Mouse (Mus musculus) frontal cortex, postnatal 36 days (tissue): ENCODE results near the gene Tmem262.
A peak's percentile ranks its signal among the peaks of the same experiment; 100 is the strongest.
"Not testable (repeated sequence)": the region's sequence is repeated elsewhere in the genome, so short reads cannot be mapped to it uniquely, and the experiment has no call there.

Experiments
- DNase-seq, 2 experiments: peaks; one replicate each; pipeline ENCODE4 v3.0.0; 2022; ENCODE audit warnings: low spot score in 2 of 2

The Tmem262 gene

DNA sequence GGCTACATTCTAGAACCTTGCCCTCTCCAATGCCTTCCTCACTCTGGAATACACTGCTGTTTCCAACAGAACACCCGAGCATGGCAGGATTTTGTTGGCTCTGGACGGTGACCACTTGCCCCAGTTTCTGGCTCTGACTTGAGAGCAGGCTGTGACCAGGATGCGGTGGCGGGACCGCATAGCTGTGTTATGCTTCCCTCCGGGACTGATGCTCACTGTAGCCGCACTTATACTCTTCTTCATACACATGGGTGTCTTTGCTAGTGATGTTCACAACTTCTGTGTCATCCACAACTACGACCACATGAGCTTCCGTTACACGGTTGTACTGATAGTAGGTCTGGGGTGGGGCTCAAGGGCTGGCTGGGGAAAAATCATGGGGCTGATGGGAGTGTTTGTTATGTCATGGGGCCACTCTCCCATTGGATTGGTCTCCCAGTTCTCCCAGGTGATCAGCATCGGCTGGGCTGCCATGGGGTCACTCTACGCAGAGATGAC lies at the start of gene Tmem262:
TSS of gene Tmem262 (plus strand) at position 51 of the 498 bp plus-strand sequence.
- DNase-seq = no peak

- DNase-seq = no peak
Measured at GRCm38 (mm10) chr19:6030520-6031280, 49.1 kb upstream of the Tmem262 start.

- DNase-seq = no peak
Measured at GRCm38 (mm10) chr19:6035966-6036585, 43.8 kb upstream of the Tmem262 start.

GRCm38 (mm10) chr19:6037695-6038094 lies 42.1 kb upstream of the Tmem262 start:
- DNase-seq = no peak

DNA sequence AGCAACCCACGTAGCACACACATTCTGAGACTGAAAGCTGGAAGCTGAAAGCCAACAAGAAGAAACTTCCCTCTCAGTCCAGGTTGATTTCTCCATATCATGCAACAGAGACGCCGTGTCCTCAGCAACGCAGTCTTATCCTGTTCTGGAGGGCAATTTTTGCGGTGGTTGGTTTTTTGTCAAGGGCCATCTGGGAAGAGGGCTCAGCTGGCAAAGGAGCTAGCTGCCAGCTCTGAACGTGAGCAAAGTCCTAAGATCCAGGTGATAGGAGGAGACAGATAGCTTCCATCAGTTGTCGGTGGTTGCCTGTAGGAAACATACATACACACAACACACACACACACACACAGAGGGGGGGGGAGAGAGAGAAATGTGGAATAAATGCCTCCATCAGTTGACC lies 41.5 kb upstream of the Tmem262 start:
- DNase-seq = no peak

- DNase-seq = no peak
Measured at GRCm38 (mm10) chr19:6040002-6040401, 39.8 kb upstream of the Tmem262 start.

DNA sequence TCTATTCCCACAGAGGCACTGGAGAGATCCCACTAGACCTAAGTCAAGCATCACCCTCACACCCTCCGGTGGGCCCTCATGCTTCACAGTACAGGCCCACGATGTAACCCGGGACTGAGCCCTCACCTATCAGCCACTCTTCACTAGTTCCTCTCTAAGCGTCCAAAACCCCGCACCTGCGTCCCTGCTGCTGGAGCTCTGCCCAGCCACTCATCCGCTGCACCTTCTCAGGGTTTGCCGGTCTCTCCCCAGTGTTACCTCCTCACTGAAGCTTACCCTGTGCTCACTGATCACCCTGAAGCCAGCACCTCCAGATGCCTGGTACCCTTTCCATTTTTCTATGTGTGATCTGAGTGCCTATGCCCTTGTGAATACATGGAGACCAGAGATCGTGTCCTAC lies 37.5 kb upstream of the Tmem262 start:
- DNase-seq = no peak

DNA sequence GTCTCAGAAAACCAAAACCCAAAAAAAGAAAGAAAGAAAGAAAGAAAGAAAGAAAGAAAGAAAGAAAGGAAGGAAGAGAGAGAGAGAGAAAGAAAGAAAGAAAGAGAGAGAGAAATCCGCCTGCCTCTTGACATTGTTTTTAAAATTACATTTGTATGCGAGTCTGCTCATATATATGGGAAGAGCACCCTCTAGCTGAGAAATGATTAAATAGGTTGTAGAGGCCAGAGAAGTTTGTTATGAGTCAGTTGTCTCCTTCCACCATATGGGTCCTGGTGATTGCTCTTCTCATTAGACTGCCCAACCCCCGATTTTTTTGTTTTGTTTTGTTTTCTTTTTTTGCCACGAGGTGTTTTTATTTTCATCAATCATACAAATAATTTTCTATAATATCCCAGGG lies 35.7 kb upstream of the Tmem262 start:
- DNase-seq = not testable (repeated sequence)

DNA sequence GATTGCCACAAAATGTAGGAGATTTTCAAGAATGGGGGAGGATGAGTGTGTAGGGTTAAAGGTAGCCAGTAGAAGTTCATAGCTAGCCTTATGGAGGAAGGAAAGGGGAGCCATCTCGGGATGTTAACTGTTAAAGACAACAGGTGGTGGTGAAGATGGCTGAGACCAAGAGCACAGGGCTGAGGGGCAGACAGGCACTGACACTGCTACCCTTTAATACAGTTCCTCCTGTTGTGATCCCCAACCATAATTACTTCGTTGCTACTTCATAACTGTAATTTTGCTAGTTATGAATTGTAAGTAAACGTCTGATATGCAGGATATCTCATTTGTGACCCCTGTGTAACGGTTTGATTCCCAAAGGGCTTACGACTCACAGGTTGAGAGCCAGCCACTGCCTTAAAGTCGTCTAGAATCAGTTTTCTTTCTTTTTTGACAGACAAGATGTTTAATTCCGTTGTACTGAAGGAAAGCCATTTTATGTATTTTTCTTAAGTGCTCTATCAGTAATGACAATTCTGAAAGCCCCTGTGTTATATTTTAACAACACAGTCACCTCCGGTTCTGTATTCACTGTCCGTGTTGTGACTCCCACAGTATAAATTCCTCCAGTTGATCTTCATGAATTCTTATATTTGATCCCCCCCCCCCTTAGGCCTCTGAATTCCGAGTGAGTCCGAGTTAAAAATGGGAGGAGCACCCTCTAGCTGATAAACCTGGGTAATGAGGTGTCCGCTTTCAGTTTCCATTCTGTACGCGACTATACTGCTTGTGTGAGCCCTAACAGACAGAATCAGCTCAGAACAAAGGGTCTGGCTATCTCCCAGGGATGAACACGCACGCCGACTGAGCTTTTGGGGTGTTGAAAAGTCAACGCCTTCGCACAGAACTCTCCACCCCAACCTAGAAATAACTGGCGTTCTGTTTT lies 34.2 kb upstream of the Tmem262 start:
- no peak for DNase-seq

DNA sequence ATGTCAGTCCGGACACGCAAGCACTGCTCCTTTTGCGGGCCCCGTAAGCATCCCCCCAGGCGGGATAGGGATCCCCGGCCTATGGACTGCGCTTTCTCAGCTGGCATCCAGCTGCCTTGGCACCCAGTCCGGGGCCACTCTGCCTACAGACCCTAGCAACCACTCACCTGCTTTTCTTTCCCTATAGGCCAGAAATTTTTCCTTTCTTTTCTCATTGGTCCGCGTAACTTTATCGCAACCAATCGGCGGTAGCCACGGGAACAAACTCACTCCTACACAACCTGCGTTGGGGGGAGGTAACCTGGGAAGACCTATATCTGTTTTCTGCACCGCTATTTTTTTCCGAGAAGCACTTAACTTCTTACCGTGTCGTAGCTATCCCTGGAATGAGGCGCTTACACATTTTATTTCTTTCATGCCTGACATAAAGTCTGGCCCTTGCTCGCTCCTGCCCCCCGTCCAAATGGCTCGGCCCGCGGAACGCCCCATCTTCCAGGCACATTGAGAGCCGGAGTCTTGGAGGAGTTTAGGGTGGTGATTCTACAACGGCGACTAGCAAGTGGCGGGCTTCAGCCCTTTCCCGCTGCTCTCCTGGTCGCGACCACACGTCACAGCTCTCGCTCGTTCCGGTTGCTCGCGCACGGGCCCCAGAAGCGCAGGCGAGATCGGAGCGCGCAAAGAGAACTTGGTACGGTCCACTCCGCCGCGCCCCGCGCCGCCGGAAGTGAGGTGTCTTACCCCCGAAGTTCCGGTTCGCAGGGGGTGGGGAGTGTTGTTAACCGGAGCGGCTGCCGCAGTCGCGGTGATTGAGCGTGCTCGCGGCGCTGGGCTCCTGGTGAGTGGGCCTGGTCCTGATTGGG lies 33.3 kb upstream of the Tmem262 start, which contains the start of gene Syvn1:
TSS of gene Syvn1 (plus strand) at position 283 of the 860 bp plus-strand sequence.
- peak; percentile 92 to 93 for DNase-seq

DNA sequence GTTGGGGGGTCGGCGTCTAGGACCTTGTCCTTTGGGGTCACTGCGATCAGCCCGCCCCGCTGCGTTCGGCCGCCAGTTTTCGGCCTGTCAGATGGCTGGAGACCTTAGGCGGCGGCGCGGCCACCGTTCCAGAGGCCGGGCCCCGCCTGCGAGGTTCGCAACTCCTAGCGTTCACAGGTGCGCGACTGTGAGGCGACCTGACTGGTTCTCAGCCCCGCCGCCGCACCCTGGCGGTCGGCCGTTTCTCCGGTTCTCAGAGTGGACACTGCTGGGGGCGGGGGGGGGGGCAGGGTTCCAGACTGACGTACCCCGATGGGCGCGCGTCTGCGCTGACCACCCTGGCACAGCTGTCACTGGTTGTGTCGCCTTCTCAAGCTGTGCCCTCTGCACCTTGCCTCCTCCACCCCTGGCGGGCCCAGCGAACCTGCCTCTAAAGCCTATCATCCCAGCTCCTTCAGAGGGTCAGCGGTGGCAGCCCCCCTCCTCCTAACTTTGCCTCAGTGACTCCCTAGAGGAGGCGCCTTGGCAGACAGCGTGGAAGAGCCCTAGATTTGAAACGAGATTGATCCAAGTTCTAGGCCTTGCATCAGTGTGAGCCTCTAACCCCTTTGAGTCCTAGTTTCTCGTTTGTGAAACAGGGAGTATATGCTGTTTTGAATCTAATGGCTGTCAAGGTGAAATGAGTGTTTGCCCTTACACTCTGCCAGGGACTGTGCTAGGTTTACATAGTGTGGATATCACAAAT lies 32.5 kb upstream of the Tmem262 start:
- no peak for DNase-seq

DNA sequence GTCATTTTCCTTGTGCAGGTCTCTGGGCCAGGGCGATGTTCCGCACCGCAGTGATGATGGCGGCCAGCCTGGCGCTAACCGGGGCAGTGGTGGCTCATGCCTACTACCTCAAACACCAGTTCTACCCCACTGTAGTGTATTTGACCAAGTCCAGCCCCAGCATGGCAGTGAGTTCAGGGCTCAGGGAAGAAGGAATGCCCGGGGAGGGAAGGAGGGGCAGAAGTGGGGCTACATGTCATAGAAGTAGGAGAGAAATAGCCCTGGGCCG lies 32.0 kb upstream of the Tmem262 start:
- no peak for DNase-seq

DNA sequence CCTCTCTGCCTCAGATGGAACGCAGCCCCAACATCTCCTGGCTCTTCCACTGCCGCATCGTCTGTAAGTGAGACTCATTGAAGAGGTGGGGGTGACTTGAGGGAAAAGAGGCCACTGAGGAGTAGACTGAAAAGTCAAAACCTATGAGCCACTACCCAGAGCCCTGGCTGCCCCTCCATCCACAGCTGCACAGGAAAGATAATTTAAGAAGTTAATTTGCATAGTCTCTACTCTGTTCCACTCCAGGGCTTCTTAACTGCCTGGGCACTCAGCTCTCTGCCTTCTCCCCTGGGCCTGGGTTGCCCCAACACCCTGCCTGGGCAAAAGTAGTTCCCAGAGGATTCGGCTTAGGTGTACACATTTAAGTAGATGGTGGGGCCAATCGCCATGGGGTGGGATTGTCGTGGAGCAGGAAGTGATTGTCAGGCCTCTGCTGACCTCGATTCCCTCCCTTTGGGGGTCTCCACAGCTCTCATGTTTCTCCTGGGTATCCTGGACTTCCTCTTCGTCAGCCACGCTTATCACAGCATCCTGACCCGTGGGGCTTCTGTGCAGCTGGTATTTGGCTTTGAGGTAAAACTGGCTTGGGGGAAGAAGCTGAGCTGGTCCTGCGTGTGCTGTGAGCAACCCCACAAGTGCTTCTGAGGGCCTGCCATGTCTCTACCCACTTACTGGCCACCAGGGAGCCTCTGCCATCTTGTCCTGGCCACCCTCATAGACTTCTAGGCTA lies 31.0 kb upstream of the Tmem262 start:
- DNase-seq = no peak

GRCm38 (mm10) chr19:6052516-6052915 lies 27.3 kb upstream of the Tmem262 start:
- DNase-seq = no peak

DNA sequence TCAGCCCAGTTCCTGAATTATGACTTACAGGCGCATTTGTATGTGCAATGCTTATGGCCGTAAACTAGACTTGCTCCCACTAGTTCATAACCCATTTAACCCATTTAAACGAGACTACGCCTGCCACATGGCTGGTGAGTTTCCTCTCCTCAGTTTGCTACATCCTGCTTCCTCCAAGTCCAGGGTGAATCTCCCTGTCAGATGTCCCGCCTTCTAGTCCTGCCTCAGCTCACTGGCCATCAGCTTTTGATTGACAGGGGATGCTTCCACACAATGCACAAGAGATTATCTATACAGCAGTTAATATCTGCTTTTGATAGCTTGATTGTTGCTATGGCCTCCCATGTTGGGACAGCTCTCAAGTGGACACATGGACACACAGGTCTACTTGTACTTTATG lies 25.5 kb upstream of the Tmem262 start:
- no peak for DNase-seq

- DNase-seq = no peak
Measured at GRCm38 (mm10) chr19:6056696-6057095, 23.1 kb upstream of the Tmem262 start.

GRCm38 (mm10) chr19:6057313-6058096 lies 22.3 kb upstream of the Tmem262 start, which contains the start of the genes Mrpl49 and Fau:
Gene Mrpl49, minus strand, starts transcription at chr19:6057785.
Gene Fau, plus strand, starts transcription at chr19:6057844.
- peak; percentile 99 for DNase-seq

DNA sequence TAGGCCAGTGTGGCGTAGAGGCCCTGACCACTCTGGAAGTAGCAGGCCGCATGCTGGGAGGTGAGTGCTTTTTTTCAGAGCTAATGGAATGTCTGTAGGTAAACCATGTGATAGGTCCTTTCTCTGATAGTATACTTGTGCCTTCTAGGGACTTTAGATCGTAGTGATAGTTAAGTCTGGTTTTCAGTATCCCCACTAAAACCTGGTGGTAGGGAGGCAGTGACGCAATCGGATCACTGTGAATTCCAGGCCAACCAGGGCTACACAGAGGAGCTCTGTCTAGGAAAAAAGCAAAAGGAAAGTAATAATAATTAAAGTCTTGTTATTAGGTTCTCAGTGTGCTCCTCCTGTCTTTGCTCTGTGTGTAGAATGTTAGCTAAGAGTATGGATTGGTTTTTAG lies 21.3 kb upstream of the Tmem262 start:
- no peak for DNase-seq

DNA sequence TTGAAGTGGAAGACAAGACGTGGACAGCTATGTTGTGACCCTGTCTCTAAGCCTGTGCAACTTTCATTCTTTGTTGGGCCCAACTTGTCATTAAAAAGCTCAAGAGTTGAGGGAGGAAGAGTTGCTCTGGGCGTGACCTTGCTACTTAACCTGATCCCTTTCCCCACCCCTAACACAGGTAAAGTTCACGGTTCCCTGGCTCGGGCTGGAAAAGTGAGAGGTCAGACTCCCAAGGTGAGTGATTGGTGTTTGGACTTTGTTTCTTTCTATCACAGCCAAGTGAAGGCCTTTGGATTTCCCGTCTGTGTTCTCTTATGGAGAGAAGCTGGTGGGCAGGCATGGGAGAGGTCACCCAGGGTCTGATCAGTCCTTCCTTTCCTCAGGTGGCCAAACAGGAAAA lies 20.9 kb upstream of the Tmem262 start:
- DNase-seq = no peak
